Mouse (Mus musculus) kidney, embryonic 16.5 days (tissue): Measurements from ENCODE around the gene Ppp1r14c. TPM values are rescaled to one million over a fixed set of nuclear protein-coding genes. Genes with fewer than 3 reads are reported as not detected.

Experiments used
- ATAC-seq: fragments of 200-750 bp; cut with Nextera tagmentation; 2 replicates; pipeline ENCODE4 v1.8.0; 2017; ENCODE audit warnings: moderate TSS enrichment; ENCODE audit not compliant: low FRiP score, low TSS enrichment
- H3K27ac ChIP-seq: fragments of 300-500 bp; sonication (generic); 2 replicates; pipeline ENCODE4 v1.5.1; 2014; ENCODE audit warnings: low read length
- H3K27me3 ChIP-seq: fragments of 300-500 bp; sonication (generic); 2 replicates; pipeline ENCODE4 v1.6.1; 2014; ENCODE audit warnings: low read length, control low read depth, mixed read lengths; ENCODE audit not compliant: insufficient read depth
- H3K36me3 ChIP-seq: fragments of 300-500 bp; sonication (generic); 2 replicates; pipeline ENCODE4 v1.6.1; 2014; ENCODE audit warnings: low read length, control low read depth, mixed read lengths; ENCODE audit not compliant: insufficient read depth
- H3K4me1 ChIP-seq: fragments of 300-500 bp; sonication (generic); 2 replicates; pipeline ENCODE4 v1.6.1; 2014; ENCODE audit warnings: low read length, control low read depth, mixed read lengths; ENCODE audit not compliant: insufficient read depth
- H3K4me2 ChIP-seq: fragments of 300-500 bp; sonication (generic); replicated peaks from 2 replicates; pipeline ENCODE4 v1.6.1; 2014; ENCODE audit warnings: low read depth, low read length
- H3K4me3 ChIP-seq: fragments of 300-500 bp; sonication (generic); 2 replicates; pipeline ENCODE4 v1.5.1; 2014; ENCODE audit warnings: mild to moderate bottlenecking, low read length
- H3K9ac ChIP-seq: fragments of 300-500 bp; sonication (generic); replicated peaks from 2 replicates; pipeline ENCODE4 v1.6.1; 2014; ENCODE audit warnings: low read length
- H3K9me3 ChIP-seq: fragments of 300-500 bp; sonication (generic); 2 replicates; pipeline ENCODE4 v1.6.1; 2016; ENCODE audit warnings: low read length, control low read depth
- WGBS: fragments of 180-500 bp; shearing (Covaris S2); extraction: QIAGEN DNeasy Blood & Tissue Kit; methylation state at CpG from one replicate; pipeline ENCODE4 v1.1.7; 2014; 5-methylcytosine and 5-hydroxymethylcytosine counted together
- polyA plus RNA-seq: library from polyadenylated mRNA; unstranded; fragments of >200 nt; fragmentation: Nextera tagmentation; extraction: Ambion mirVana; gene quantifications from 2 replicates; pipeline ENCODE4 v1.2.1, GENCODE M21; 2015

The Ppp1r14c gene
- polyA plus RNA-seq, 1 experiment from 2014 or later, result 8.0 TPM

DNA sequence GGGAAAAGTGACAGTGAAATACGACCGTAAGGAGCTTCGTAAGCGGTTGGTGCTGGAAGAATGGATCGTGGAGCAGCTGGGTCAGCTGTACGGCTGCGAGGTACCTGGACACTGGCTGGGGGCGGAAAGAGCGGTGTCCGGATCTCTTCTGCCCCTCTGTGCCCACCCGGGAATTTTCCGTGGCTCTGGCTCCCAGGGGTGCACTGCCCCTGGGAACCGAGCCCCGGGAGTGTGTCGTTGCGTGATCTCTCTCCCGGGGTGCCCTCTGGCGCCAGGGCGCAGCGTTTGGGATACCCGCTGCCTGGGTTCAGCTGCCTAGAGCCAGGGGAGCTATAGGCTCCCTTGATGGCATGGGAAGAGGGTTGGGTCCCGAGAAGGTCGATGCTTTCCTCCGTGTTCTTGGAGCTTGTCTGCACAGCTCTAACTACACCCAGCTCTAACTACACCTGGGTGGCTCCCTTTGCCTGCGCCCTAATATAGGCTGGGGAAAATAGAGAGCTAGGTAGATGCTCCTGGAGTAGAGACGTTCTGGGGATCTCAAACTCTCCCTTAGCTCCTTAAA, 1.1 kb downstream of the Ppp1r14c start:
- Histone ChIP-seq H3K27me3 (peaks cover 19% of the 10 kb centered on the region), H3K4me2 (peak overlapping the region; percentile 94), H3K36me3 (no peaks in the 10 kb centered on the region), H3K9me3 (no peaks in the 10 kb centered on the region), H3K9ac (peak overlapping the region; percentile 58), H3K4me3 (peak overlapping the region; percentile 65), H3K4me1 (peaks cover 7% of the 10 kb centered on the region), H3K27ac (no peak overlapping the region)
- ATAC-seq, result peak; percentile 60
- WGBS, result 1% methylated on average over 25 of the region's 26 CpGs

DNA sequence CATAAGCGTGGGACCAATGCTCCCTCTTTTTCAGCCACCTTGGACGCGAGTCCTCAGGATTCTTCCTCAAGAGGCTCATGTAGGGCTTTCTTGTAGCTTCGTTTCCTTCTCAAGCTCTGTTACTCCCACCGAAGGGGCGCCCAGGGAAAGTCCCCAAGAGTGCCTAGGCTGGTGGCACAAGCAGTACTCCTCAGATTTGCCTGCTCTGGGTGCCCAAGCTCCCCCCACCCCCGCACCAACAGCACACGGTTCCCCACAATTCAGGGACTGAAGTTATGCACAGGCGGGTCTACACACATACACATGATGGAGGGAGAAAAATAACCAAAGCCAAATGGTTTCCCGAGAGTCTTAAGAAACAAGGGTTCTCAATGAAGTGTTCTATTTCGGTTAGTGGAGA, 1.6 kb downstream of the Ppp1r14c start:
- Histone ChIP-seq H3K4me1 (peaks cover 7% of the 10 kb centered on the region), H3K9ac (peak overlapping the region; percentile 58; the same call in 1 of the 2 replicates)
- 30% methylated on average over 11 of the region's 11 CpGs for WGBS

DNA sequence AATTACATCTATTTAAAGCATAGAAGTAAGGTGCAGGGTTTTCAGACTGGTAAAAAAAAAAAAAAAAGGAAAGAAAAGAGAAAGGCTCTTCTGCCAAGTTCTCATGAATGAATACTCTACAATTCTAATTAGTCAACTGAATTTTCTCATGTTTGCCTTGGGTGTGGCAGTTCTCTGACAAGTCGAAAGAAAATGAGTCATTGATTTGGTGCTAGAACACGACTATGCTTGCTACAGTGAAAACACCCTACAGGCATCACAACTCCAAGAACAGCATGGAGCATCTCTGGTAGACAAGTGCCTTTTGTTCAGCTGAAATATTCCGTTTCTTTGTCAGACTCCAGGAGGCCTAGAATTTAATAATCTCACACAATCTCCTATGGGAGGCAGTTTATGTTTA, 17.3 kb downstream of the Ppp1r14c start:
- Histone ChIP-seq H3K9me3 (no peaks in the 10 kb centered on the region), H3K9ac (no peak overlapping the region), H3K4me1 (no peaks in the 10 kb centered on the region), H3K27me3 (no peaks in the 10 kb centered on the region), H3K4me2 (no peak overlapping the region), H3K4me3 (no peak overlapping the region), H3K36me3 (no peaks in the 10 kb centered on the region), H3K27ac (no peak overlapping the region)
- ATAC-seq, result no peak
- 68% methylated on average over 3 of the region's 3 CpGs for WGBS

More for the DNA sequence above, 1.6 kb downstream of the Ppp1r14c start:
- Histone ChIP-seq H3K27ac (no peak overlapping the region), H3K9me3 (no peaks in the 10 kb centered on the region), H3K4me3 (peak overlapping the region; percentile 65), H3K27me3 (peaks cover 19% of the 10 kb centered on the region), H3K36me3 (no peaks in the 10 kb centered on the region), H3K4me2 (peak overlapping the region; percentile 94)
- no peak for ATAC-seq

DNA sequence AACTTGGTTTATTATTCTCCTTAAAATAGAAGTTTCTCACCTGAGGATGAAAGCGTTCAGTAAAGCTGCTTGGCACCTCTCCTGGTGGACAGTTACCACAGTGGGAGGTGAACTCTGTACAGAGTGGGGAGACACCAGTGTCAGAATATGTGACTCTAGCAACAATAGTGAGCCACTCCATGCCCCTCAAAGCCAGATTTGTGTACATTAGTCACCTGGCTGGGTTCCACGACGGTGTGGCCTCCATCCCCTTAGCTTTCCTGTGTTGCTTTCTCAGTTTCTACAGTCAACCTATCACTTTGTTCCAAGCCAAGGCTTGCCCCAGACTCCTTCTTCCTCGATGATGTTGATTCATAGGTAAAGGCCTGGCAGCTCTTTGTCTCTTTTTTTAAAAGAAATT, 26.4 kb downstream of the Ppp1r14c start:
- Histone ChIP-seq H3K4me3 (no peak overlapping the region), H3K27ac (no peak overlapping the region), H3K4me1 (no peaks in the 10 kb centered on the region), H3K9ac (no peak overlapping the region), H3K9me3 (no peaks in the 10 kb centered on the region), H3K4me2 (no peak overlapping the region), H3K36me3 (no peaks in the 10 kb centered on the region), H3K27me3 (no peaks in the 10 kb centered on the region)
- 84% methylated on average over 4 of the region's 4 CpGs for WGBS
- no peak for ATAC-seq

DNA sequence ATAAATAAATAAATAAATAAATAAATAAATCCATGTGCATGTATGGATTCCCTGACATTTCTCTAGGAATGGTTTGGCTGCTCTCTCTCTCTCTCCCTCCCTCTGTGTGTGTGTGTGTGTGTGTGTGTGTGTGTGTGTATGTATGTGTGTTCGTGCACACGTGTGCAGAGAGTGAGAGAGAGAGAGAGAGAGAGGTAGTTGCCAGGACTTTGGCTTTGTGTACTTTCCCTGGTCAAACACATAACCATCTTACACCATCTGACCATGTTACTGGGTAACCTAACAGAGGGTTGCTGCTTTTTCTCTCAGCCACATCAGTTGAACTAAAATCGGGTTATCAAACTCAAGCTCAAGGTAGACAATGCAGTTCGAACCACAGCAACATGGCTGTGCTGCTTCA, 27.7 kb downstream of the Ppp1r14c start:
- no peak overlapping the region for H3K4me3 ChIP-seq
- no peaks in the 10 kb centered on the region for H3K27me3 ChIP-seq
- no peak overlapping the region for H3K9ac ChIP-seq
- H3K27ac ChIP-seq, result no peak overlapping the region
- H3K4me2 ChIP-seq, result no peak overlapping the region
- 87% methylated on average over 4 of the region's 4 CpGs for WGBS
- no peaks in the 10 kb centered on the region for H3K4me1 ChIP-seq
- no peaks in the 10 kb centered on the region for H3K36me3 ChIP-seq
- ATAC-seq, result no peak
- H3K9me3 ChIP-seq, result no peaks in the 10 kb centered on the region

DNA sequence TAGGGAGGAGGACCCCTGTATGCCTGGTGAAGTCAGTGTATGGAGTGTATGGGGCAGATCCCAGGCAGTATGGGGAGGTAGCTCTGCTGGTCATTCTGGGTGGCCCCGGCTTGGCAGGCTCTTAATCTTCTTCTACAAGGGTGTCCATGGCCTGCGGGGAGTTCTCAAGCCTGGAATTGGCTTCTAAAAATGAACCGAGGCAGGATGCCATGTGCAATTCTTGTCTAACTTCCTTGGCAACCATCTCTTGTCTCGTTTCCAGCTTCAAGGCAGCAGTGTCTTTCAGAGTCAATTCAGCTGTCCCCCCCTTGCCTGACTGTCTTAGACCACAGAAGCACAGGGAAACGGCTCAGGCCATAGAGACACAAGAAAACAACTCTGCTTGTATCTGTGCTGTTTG, 28.3 kb downstream of the Ppp1r14c start:
- Histone ChIP-seq H3K36me3 (no peaks in the 10 kb centered on the region), H3K27ac (no peak overlapping the region), H3K4me1 (no peaks in the 10 kb centered on the region), H3K9ac (no peak overlapping the region), H3K9me3 (no peaks in the 10 kb centered on the region), H3K4me2 (no peak overlapping the region), H3K4me3 (no peak overlapping the region), H3K27me3 (no peaks in the 10 kb centered on the region)
- WGBS, result 73% methylated on average over 5 of the region's 5 CpGs
- ATAC-seq, result no peak

DNA sequence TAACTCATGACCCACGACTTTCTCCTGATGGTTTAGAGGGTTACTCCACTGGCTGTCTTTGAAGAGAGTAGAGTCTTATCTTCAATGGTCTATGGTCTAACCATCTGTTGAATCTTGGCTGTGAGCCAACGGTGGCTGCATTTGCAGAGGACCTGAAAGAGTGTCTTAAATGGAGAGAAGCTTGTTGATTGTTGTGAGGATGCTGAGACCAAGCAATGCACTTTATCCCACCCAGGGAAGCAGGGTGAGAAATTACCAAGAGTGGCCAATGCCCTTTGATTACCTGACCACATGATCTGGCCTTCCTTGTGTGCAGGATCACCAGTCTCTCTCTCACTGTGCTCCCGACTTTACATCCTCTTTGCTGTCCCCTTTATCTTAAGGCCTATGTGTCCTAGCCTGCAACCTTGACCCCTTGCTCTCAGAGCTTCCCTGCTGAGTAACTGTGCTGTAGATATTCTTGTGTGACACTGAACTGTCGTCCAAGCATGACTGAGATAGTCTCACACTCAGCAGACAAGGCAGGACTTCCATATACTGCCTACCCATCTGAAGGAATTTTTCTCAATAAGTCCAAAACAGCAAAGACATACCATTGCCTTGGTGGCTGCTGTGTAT, 28.9 kb downstream of the Ppp1r14c start:
- Histone ChIP-seq H3K4me2 (no peak overlapping the region), H3K27ac (no peak overlapping the region), H3K4me3 (no peak overlapping the region), H3K9ac (no peak overlapping the region), H3K27me3 (no peaks in the 10 kb centered on the region), H3K4me1 (no peaks in the 10 kb centered on the region), H3K9me3 (no peaks in the 10 kb centered on the region), H3K36me3 (no peaks in the 10 kb centered on the region)
- WGBS, result 68% methylated on average over 4 of the region's 4 CpGs
- no peak for ATAC-seq

DNA sequence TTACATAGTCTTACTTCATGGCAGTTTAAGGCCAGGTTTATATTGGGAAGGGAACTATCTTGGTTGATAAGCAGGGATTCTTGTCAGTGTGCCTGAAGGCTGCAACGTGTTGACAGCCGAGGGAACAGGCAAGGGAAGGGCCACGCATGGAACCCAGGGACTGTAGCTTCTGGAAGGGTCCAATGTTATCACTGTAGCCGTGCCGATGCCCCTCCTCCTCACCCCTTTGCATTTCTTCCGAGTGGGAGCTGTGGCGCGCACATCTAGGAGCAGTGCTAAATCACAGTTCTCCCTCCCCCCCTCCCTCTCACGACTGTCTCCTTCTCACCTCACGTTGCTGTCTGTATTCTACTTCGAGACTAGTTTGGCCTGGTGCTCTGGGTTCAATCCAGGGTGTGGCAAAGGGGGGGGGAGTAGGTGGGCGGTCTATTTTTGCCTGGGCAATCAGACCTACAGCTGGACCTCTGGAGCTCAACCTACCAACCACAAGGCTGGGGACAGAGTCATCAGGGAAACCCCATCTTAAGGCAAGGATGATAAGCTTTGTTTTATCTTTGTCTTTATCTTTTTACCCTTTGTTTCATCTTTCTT, 29.6 kb downstream of the Ppp1r14c start:
- ATAC-seq, result no peak
- no peak overlapping the region for H3K27ac ChIP-seq
- no peaks in the 10 kb centered on the region for H3K4me1 ChIP-seq
- no peak overlapping the region for H3K9ac ChIP-seq
- H3K27me3 ChIP-seq, result no peaks in the 10 kb centered on the region
- no peak overlapping the region for H3K4me2 ChIP-seq
- no peaks in the 10 kb centered on the region for H3K9me3 ChIP-seq
- H3K4me3 ChIP-seq, result no peak overlapping the region
- H3K36me3 ChIP-seq, result no peaks in the 10 kb centered on the region
- 76% methylated on average over 12 of the region's 12 CpGs for WGBS

DNA sequence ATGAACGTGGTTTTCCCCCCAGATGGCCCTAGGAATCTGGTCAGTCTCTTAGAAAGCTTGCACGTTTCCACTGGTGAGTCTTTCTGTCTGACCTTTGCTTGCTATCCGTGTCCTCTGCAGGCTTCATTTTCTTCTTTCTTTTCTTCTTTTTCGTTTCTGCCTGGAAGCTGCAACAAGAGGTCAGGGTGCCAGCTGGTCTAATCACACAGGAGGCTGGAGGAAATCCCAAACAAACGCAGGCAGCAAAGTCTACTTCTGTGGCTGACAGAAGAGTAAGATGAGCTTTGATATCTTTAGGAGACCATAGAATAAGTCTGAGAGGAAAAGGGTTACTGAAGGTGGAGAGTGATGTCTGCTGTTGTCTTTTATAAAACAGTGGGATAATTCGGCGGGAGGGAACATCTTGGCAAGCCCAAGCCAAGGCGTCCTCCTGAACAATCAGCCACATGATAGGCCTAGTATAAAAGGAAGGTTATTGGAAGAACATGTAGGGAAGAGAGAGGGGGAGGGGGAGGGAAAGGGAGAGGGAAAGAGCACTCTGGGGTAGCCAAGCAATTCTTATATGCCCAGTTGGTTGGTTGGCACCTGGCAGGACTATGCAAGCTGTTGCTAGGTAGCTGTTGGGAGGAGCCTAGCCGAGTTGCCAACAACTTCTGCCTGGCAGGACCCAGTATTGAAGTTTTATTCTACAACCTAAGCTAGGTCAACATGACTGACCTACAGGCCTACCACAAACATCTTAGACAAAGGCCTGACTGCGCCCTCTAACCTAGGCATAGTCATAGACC, 30.3 kb downstream of the Ppp1r14c start:
- Histone ChIP-seq H3K27ac (no peak overlapping the region), H3K4me1 (no peaks in the 10 kb centered on the region), H3K4me2 (no peak overlapping the region), H3K9me3 (no peaks in the 10 kb centered on the region), H3K4me3 (no peak overlapping the region), H3K9ac (no peak overlapping the region), H3K27me3 (no peaks in the 10 kb centered on the region), H3K36me3 (no peaks in the 10 kb centered on the region)
- ATAC-seq, result no peak
- 76% methylated on average over 10 of the region's 10 CpGs for WGBS

DNA sequence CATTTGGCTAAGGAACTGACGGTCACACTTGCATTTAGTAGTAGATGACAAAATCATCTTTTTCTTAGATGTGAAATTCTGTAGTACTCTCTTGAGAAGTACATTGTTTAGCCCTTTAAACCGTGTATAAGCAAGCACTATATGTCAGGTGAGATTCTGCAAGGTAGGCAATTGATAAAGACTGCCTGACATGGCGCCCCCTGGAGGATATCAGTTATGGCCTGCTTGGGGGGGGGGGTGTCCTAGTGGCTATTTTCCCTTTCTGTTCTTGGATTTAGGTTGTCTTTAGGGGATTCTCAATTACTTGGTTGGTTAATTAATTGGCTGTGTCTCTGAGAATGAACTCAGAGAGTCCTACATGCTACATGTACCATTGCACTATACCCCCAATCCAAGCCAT, 31.5 kb downstream of the Ppp1r14c start:
- Histone ChIP-seq H3K27me3 (no peaks in the 10 kb centered on the region), H3K4me2 (no peak overlapping the region), H3K9ac (no peak overlapping the region), H3K4me3 (no peak overlapping the region), H3K9me3 (no peaks in the 10 kb centered on the region), H3K4me1 (no peaks in the 10 kb centered on the region), H3K36me3 (no peaks in the 10 kb centered on the region), H3K27ac (no peak overlapping the region)
- WGBS, result 77% methylated on average over 3 of the region's 3 CpGs
- ATAC-seq, result no peak
